Mouse (Mus musculus) inflammation-experienced regulatory T-cells, adult 6 months (primary cell): ENCODE results near the gene Scn8a. TPM values are rescaled to one million over a fixed set of nuclear protein-coding genes. Genes with fewer than 3 reads are reported as not detected.

ENCODE experiments used
- polyA plus RNA-seq, 3 experiments: library from polyadenylated mRNA; unstranded; fragments of 100-300 nt; shearing (Covaris generic); gene quantifications; one replicate each; pipeline ENCODE4 v1.2.1; 2017

Gene Scn8a
- polyA plus RNA-seq, 3 experiments from 2014 or later = 0.14 to 1.1 (median 0.78) TPM

Other genes starting within 250 kb of the Scn8a start
- gene Smagp, start 232.9 kb upstream of the Scn8a start, polyA plus RNA-seq = 1 to 10 TPM in 1 of 3 experiments, not detected in 2; 1.3 TPM
- gene Bin2, start 200.3 kb upstream of the Scn8a start, polyA plus RNA-seq = 100 to 1,000 TPM; 292 to 493 (median 317) TPM
- 10 to 100 TPM in 1 of 3 experiments, 1 to 10 TPM in 2; 6.8 to 12.6 (median 8.2) TPM for gene Cela1, start 181.9 kb upstream of the Scn8a start, polyA plus RNA-seq
- gene Galnt6, start 140.5 kb upstream of the Scn8a start, polyA plus RNA-seq = 10 to 100 TPM; 55.3 to 67.0 (median 65.0) TPM
- gene Slc4a8, start 108.1 kb upstream of the Scn8a start, polyA plus RNA-seq = 10 to 100 TPM in 1 of 3 experiments, 1 to 10 TPM in 2; 7.4 to 10.9 (median 9.1) TPM
- gene Gm47841, start 177.5 kb downstream of the Scn8a start, polyA plus RNA-seq = not detected
- gene Fignl2, start 208.7 kb downstream of the Scn8a start, polyA plus RNA-seq = not detected
- gene Ankrd33, start 245.9 kb downstream of the Scn8a start, polyA plus RNA-seq = not detected